Mouse (Mus musculus) lung, adult 2 months (tissue): ENCODE measurements around the gene Itgb1bp1.
A peak's percentile ranks its signal among the peaks of the same experiment; 100 is the strongest.

ENCODE experiments used
- CTCF ChIP-seq: fragments of 200-500 bp; IDR thresholded peaks from 2 replicates; pipeline ENCODE4 v1.5.1; 2011; ENCODE audit warnings: mild to moderate bottlenecking, low read length, control low read depth; ENCODE audit not compliant: insufficient read depth
- POLR2A ChIP-seq: fragments of 200-500 bp; IDR thresholded peaks from 2 replicates; pipeline ENCODE4 v1.6.1; 2011; ENCODE audit warnings: low read depth, mild to moderate bottlenecking, control low read depth, low read length, borderline replicate concordance; ENCODE audit errors: extremely low read depth

DNA sequence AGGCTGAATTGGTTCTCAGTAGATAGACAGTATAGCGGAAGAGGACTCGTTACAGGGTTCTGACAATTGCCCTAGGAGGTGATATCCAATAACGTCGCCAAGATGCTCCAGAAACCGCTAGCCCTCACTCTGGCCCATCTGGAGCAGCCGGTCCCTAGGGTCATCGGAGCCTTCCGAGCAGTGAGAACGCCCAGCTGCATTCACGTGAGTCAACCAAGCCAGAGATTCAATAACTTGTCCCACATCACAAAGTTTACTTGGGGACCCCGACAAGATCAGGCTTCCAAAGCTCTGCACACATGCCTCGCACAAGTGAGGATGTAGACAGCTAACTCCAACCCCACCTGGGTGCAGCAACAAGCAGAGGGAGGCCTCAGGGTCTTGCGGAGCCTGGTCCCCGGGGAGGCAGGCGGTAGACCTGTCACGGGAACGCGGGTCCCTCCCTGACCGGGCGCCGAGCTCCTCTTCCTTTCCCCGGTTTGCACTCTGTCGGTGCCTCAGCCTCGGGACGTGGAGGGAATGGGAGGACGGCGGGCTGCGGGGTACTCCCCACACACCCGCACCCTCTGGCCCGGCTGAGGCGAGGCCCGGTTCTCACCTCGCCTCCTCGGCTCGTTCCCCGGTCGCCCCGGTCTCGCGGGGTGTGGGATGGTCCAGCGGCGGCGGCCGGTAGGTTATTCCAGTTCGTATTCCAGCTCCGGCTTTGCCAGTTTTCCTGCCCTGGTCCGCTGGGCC lies 409 bp downstream of the Itgb1bp1 start:
- TF ChIP-seq CTCF (no peak), POLR2A (0 out of 2 replicates have a peak, but pooled peaks have one; percentile 32)
